Mouse (Mus musculus): ENCODE data around the gene Tspan33. TPM values are rescaled to one million over a fixed set of nuclear protein-coding genes. Genes with fewer than 3 reads are reported as not detected.

Gene Tspan33
- total RNA-seq, 1 experiment: 5.7 TPM

DNA sequence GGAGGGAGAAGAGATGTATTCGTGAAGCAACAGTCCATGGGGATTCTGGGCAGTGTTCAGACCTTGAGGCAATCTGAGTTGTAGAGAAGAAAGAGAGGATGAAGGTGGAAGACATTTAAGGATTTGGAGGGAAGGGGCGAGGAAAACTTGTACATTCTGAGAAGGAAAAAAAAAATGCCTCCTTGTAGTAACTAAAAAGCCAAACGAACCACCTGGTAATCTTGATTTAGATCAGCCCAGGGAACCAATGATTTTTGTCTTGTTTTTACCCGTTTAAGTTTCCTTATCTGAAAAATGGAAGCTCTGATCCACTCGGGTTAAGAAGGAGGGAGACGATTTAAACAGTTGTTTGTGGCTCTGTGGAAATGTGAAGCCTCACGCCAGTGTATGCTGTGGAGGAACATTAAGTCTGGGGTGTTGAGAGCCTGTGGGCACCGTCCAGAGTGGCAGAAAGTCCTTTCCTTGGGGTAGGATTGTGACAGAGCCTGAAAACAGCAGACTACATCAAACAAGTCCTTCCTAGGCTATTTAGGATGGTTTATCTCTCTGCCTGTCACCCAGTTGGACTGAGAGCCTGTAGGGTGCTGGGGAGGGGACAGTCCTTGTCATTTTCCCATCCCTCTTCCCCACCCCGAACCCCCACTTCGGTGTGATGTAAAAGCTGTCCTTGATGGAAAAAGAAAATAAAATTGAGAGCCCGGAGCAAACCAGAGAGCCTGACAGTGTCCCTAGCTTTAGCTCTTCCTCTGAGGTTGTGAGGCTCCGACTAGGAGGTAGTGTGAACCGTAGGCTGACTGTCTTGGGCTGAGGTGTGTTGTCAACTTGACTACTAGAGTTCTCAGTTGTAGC, 42.8 kb downstream of the Tspan33 start:
- Histone ChIP-seq H3K9ac (ENCODE audit: insufficient read depth, low read depth, low read length, poor library complexity, severe bottlenecking) (peak overlapping the region; percentile 73), H3K9me3 (ENCODE audit: control insufficient read depth, insufficient read depth, low read depth, low read length) (no peaks in the 10 kb centered on the region), H3K36me3 (ENCODE audit: control insufficient read depth, insufficient read depth, low read length, poor library complexity, severe bottlenecking) (peaks cover 2% of the 10 kb centered on the region; the same call in 1 of the 2 replicates), H3K4me1 (ENCODE audit: control insufficient read depth in 2 of 2, insufficient read depth in 2 of 2, low read length in 2 of 2, poor library complexity in 1 of 2) (no peaks in the 10 kb centered on the region), H3K27ac (ENCODE audit: insufficient read depth, low read depth, low read length, poor library complexity, severe bottlenecking) (no peak overlapping the region), H3K4me3 (ENCODE audit: insufficient read depth in 1 of 2, low read depth in 1 of 2, low read length in 2 of 2, poor library complexity in 1 of 2, severe bottlenecking in 1 of 2) (peak overlapping the region; percentile 76 to 83)
- in situ Hi-C loops (cut with MboI; ENCODE audit: low sequenced_read_pairs in 2 of 2, unreplicated experiment in 2 of 2): no loop called here
- TF ChIP-seq HCFC1 (IDR thresholded peaks at IDR 0.05; ENCODE audit: borderline replicate concordance, insufficient read depth, low read length) (no peak), ZNF384 (IDR thresholded peaks at IDR 0.05; ENCODE audit: low read depth, low read length) (no peak)
- no peak for DNase-seq (ENCODE audit: low read depth, low spot score)

GRCm38 (mm10) chr6:29751466-29752152, 57.6 kb downstream of the Tspan33 start:
- in situ Hi-C loops (cut with MboI; ENCODE audit: low sequenced_read_pairs in 2 of 2, unreplicated experiment in 2 of 2): no loop called here
- no peak for TF ChIP-seq CHD2 (IDR thresholded peaks at IDR 0.05; ENCODE audit: low read depth, low read length)
- no peak for TF ChIP-seq HCFC1 (IDR thresholded peaks at IDR 0.05; ENCODE audit: borderline replicate concordance, insufficient read depth, low read length)
- TF ChIP-seq ZC3H11A (IDR thresholded peaks at IDR 0.05; ENCODE audit: borderline replicate concordance, low read depth, low read length): no peak
- no peak for TF ChIP-seq ZNF384 (IDR thresholded peaks at IDR 0.05; ENCODE audit: low read depth, low read length)
- no peak for TF ChIP-seq MAFK (IDR thresholded peaks at IDR 0.05; ENCODE audit: insufficient read depth, low read depth, low read length)
- no peak for DNase-seq (ENCODE audit: low read depth, low spot score)
- Histone ChIP-seq H3K36me3 (ENCODE audit: control insufficient read depth, insufficient read depth, low read length, poor library complexity, severe bottlenecking) (peaks cover under 1% of the 10 kb centered on the region; the same call in 1 of the 2 replicates), H3K9ac (ENCODE audit: insufficient read depth, low read depth, low read length, poor library complexity, severe bottlenecking) (no peak overlapping the region), H3K4me1 (ENCODE audit: control insufficient read depth in 2 of 2, insufficient read depth in 2 of 2, low read length in 2 of 2, poor library complexity in 1 of 2) (no peaks in the 10 kb centered on the region), H3K4me3 (ENCODE audit: insufficient read depth in 1 of 2, low read depth in 1 of 2, low read length in 2 of 2, poor library complexity in 1 of 2, severe bottlenecking in 1 of 2) (no peak overlapping the region), H3K27ac (ENCODE audit: insufficient read depth, low read depth, low read length, poor library complexity, severe bottlenecking) (no peak overlapping the region), H3K9me3 (ENCODE audit: control insufficient read depth, insufficient read depth, low read depth, low read length) (peaks cover 6% of the 10 kb centered on the region; the same call in 1 of the 2 replicates)

DNA sequence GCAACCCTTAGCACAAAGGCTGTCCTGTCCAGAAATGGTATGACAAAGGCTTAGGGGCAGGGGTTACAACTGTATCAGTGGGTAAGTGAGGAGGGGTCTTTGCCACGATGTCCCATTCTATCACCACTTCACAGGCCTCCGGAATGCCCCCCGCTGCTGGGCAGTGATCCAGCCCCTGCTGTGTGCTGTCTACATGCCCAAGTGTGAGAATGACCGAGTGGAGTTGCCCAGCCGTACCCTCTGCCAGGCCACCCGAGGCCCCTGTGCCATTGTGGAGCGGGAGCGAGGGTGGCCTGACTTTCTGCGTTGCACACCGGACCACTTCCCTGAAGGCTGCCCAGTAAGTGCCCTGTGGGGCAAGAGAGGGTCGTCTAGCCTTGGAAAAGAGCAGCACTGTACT, 59.3 kb downstream of the Tspan33 start:
- Histone ChIP-seq H3K4me1 (ENCODE audit: control insufficient read depth in 2 of 2, insufficient read depth in 2 of 2, low read length in 2 of 2, poor library complexity in 1 of 2) (no peaks in the 10 kb centered on the region), H3K9me3 (ENCODE audit: control insufficient read depth, insufficient read depth, low read depth, low read length) (0 out of 2 replicates have a peak, but pooled peaks cover 3% of the 10 kb centered on the region), H3K36me3 (ENCODE audit: control insufficient read depth, insufficient read depth, low read length, poor library complexity, severe bottlenecking) (peaks cover 5% of the 10 kb centered on the region; the same call in 1 of the 2 replicates), H3K9ac (ENCODE audit: insufficient read depth, low read depth, low read length, poor library complexity, severe bottlenecking) (no peak overlapping the region), H3K27ac (ENCODE audit: insufficient read depth, low read depth, low read length, poor library complexity, severe bottlenecking) (no peak overlapping the region), H3K4me3 (ENCODE audit: insufficient read depth in 1 of 2, low read depth in 1 of 2, low read length in 2 of 2, poor library complexity in 1 of 2, severe bottlenecking in 1 of 2) (no peak overlapping the region)
- no peak for DNase-seq (ENCODE audit: low read depth, low spot score)
- in situ Hi-C loops (cut with MboI; ENCODE audit: low sequenced_read_pairs in 2 of 2, unreplicated experiment in 2 of 2): no loop called here
- TF ChIP-seq MAFK (IDR thresholded peaks at IDR 0.05; ENCODE audit: insufficient read depth, low read depth, low read length) (no peak), ZNF384 (IDR thresholded peaks at IDR 0.05; ENCODE audit: low read depth, low read length) (no peak), CHD2 (IDR thresholded peaks at IDR 0.05; ENCODE audit: low read depth, low read length) (no peak), ZC3H11A (IDR thresholded peaks at IDR 0.05; ENCODE audit: borderline replicate concordance, low read depth, low read length) (no peak), HCFC1 (IDR thresholded peaks at IDR 0.05; ENCODE audit: borderline replicate concordance, insufficient read depth, low read length) (no peak)

DNA sequence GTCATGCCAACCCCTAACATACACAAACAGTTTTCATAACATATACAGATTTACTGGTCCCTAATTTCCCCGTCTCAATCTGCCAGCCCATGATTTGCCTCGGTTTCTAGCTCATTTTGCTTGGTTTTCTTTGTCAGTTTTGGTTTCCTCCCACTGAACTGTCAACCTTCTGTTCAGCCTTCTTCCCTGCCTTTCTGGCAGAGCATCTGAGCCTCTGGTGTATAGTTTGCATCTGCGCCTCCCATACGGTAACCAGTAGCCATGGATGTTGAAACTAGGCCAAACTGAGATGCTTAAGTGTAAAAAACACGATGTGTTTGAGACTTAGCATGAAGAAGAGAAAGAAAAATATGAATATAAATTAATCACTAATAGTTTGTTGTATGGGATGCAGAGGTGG, 62.0 kb downstream of the Tspan33 start:
- TF ChIP-seq MAFK (IDR thresholded peaks at IDR 0.05; ENCODE audit: insufficient read depth, low read depth, low read length): no peak
- in situ Hi-C loops (cut with MboI; ENCODE audit: low sequenced_read_pairs in 2 of 2, unreplicated experiment in 2 of 2): no loop called here
- no peak overlapping the region for H3K27ac ChIP-seq (ENCODE audit: insufficient read depth, low read depth, low read length, poor library complexity, severe bottlenecking)
- no peak for DNase-seq (ENCODE audit: low read depth, low spot score)
- H3K4me3 ChIP-seq (ENCODE audit: insufficient read depth in 1 of 2, low read depth in 1 of 2, low read length in 2 of 2, poor library complexity in 1 of 2, severe bottlenecking in 1 of 2): no peak overlapping the region
- H3K9ac ChIP-seq (ENCODE audit: insufficient read depth, low read depth, low read length, poor library complexity, severe bottlenecking): no peak overlapping the region
- no peaks in the 10 kb centered on the region for H3K9me3 ChIP-seq (ENCODE audit: control insufficient read depth, insufficient read depth, low read depth, low read length)
- H3K4me1 ChIP-seq (ENCODE audit: control insufficient read depth in 2 of 2, insufficient read depth in 2 of 2, low read length in 2 of 2, poor library complexity in 1 of 2): no peaks in the 10 kb centered on the region
- peaks cover 5% of the 10 kb centered on the region; the same call in 1 of the 2 replicates for H3K36me3 ChIP-seq (ENCODE audit: control insufficient read depth, insufficient read depth, low read length, poor library complexity, severe bottlenecking)
